Mouse (Mus musculus) heart, embryonic 16.5 days (tissue): ENCODE measurements at regions not wholly inside any gene's neighbourhood (a gene's known extent, or its start where the extent isn't known, plus 50 kb on each side); places are given as distances from the start of the nearest gene placed in this dataset.

ENCODE experiments used
- ATAC-seq: fragments of 200-750 bp; cut with Nextera tagmentation; replicated peaks from 2 replicates; pipeline ENCODE4 v1.8.0; 2017; ENCODE audit warnings: moderate number of reproducible peaks; ENCODE audit not compliant: insufficient read depth, low FRiP score; ENCODE audit errors: extremely low read depth
- H3K27ac ChIP-seq: fragments of 300-500 bp; sonication (generic); 2 replicates; pipeline ENCODE4 v1.5.1; 2014; ENCODE audit warnings: mild to moderate bottlenecking, low read length, control low read depth, moderate library complexity
- H3K27me3 ChIP-seq: fragments of 300-500 bp; sonication (generic); 2 replicates; pipeline ENCODE4 v1.6.1; 2014; ENCODE audit warnings: low read length, mixed read lengths; ENCODE audit not compliant: control insufficient read depth, insufficient read depth
- H3K36me3 ChIP-seq: fragments of 300-500 bp; sonication (generic); 2 replicates; pipeline ENCODE4 v1.6.1; 2014; ENCODE audit not compliant: control insufficient read depth, insufficient read depth
- H3K4me1 ChIP-seq: fragments of 300-500 bp; sonication (generic); 2 replicates; pipeline ENCODE4 v1.6.1; 2014; ENCODE audit warnings: low read length, mixed read lengths; ENCODE audit not compliant: control insufficient read depth, insufficient read depth
- H3K4me2 ChIP-seq: fragments of 300-500 bp; sonication (generic); 2 replicates; pipeline ENCODE4 v1.6.1; 2014; ENCODE audit warnings: low read depth, mild to moderate bottlenecking, control low read depth, low read length
- H3K4me3 ChIP-seq: fragments of 300-500 bp; sonication (generic); 2 replicates; pipeline ENCODE4 v1.5.1; 2014; ENCODE audit warnings: mild to moderate bottlenecking, control low read depth, low read length
- H3K9ac ChIP-seq: fragments of 300-500 bp; sonication (generic); 2 replicates; pipeline ENCODE4 v1.6.1; 2014; ENCODE audit warnings: low read length, control low read depth
- H3K9me3 ChIP-seq: fragments of 300-500 bp; sonication (generic); replicated peaks from 2 replicates; pipeline ENCODE4 v1.6.1; 2016; ENCODE audit warnings: low read length; ENCODE audit not compliant: control insufficient read depth
- WGBS: fragments of 180-500 bp; shearing (Covaris S2); extraction: QIAGEN DNeasy Blood & Tissue Kit; methylation state at CpG from one replicate; pipeline ENCODE4 v1.1.7; 2014; 5-methylcytosine and 5-hydroxymethylcytosine counted together

- no peaks in the 10 kb centered on the region for H3K36me3 ChIP-seq
- H3K4me3 ChIP-seq, result no peak overlapping the region
- H3K9me3 ChIP-seq, result no peaks in the 10 kb centered on the region
- WGBS, result 69% methylated on average over 4 of the region's 4 CpGs
- H3K9ac ChIP-seq, result no peak overlapping the region
- no peak overlapping the region for H3K27ac ChIP-seq
- H3K4me2 ChIP-seq, result no peak overlapping the region
- H3K27me3 ChIP-seq, result no peaks in the 10 kb centered on the region
- peaks cover 6% of the 10 kb centered on the region; the same call in 1 of the 2 replicates for H3K4me1 ChIP-seq
- no peak for ATAC-seq
Measured at GRCm38 (mm10) chr11:18070586-18071306, 117.1 kb upstream of the Etaa1 start.

GRCm38 (mm10) chr11:18070032-18070374 is 116.3 kb upstream of the Etaa1 start:
- H3K36me3 ChIP-seq, result no peaks in the 10 kb centered on the region
- no peak overlapping the region for H3K4me3 ChIP-seq
- no peaks in the 10 kb centered on the region for H3K9me3 ChIP-seq
- H3K4me1 ChIP-seq, result peaks cover 6% of the 10 kb centered on the region; the same call in 1 of the 2 replicates
- no peaks in the 10 kb centered on the region for H3K27me3 ChIP-seq
- no peak overlapping the region for H3K27ac ChIP-seq
- ATAC-seq, result no peak
- H3K9ac ChIP-seq, result no peak overlapping the region
- H3K4me2 ChIP-seq, result no peak overlapping the region
- 59% methylated on average over 8 of the region's 8 CpGs for WGBS

- H3K27ac ChIP-seq, result no peak overlapping the region
- ATAC-seq, result no peak
- H3K4me1 ChIP-seq, result peaks cover 6% of the 10 kb centered on the region; the same call in 1 of the 2 replicates
- H3K9me3 ChIP-seq, result no peaks in the 10 kb centered on the region
- H3K4me3 ChIP-seq, result no peak overlapping the region
- H3K9ac ChIP-seq, result no peak overlapping the region
- H3K4me2 ChIP-seq, result no peak overlapping the region
- H3K36me3 ChIP-seq, result no peaks in the 10 kb centered on the region
- no peaks in the 10 kb centered on the region for H3K27me3 ChIP-seq
- WGBS, result 49% methylated on average over 7 of the region's 7 CpGs
Measured at GRCm38 (mm10) chr11:18069348-18070031, 115.8 kb upstream of the Etaa1 start.

GRCm38 (mm10) chr11:18068085-18068484 is 114.4 kb upstream of the Etaa1 start:
- Histone ChIP-seq H3K4me2 (no peak overlapping the region), H3K4me3 (no peak overlapping the region), H3K9me3 (no peaks in the 10 kb centered on the region), H3K36me3 (no peaks in the 10 kb centered on the region), H3K4me1 (peaks cover 6% of the 10 kb centered on the region; the same call in 1 of the 2 replicates), H3K27me3 (no peaks in the 10 kb centered on the region), H3K9ac (no peak overlapping the region), H3K27ac (peak overlapping the region; percentile 27; the same call in 1 of the 2 replicates)
- ATAC-seq, result no peak
- 42% methylated on average over 2 of the region's 2 CpGs for WGBS

- Histone ChIP-seq H3K27me3 (no peaks in the 10 kb centered on the region), H3K27ac (peak overlapping the region; percentile 27; the same call in 1 of the 2 replicates), H3K9me3 (no peaks in the 10 kb centered on the region), H3K4me1 (peaks cover 6% of the 10 kb centered on the region; the same call in 1 of the 2 replicates), H3K36me3 (no peaks in the 10 kb centered on the region), H3K9ac (no peak overlapping the region), H3K4me2 (no peak overlapping the region), H3K4me3 (no peak overlapping the region)
- WGBS, result 20% methylated on average over 3 of the region's 3 CpGs
- no peak for ATAC-seq
Measured at GRCm38 (mm10) chr11:18067676-18068075, 114.0 kb upstream of the Etaa1 start.

- Histone ChIP-seq H3K9ac (no peak overlapping the region), H3K9me3 (no peaks in the 10 kb centered on the region), H3K4me2 (no peak overlapping the region), H3K4me1 (no peaks in the 10 kb centered on the region), H3K27ac (no peak overlapping the region), H3K4me3 (no peak overlapping the region), H3K27me3 (no peaks in the 10 kb centered on the region), H3K36me3 (no peaks in the 10 kb centered on the region)
- ATAC-seq, result no peak
- 75% methylated on average over 1 of the region's 1 CpGs for WGBS
Measured at GRCm38 (mm10) chr11:18041589-18041988, 87.9 kb upstream of the Etaa1 start.

GRCm38 (mm10) chr11:18031049-18031448 is 77.4 kb upstream of the Etaa1 start:
- 78% methylated on average over 4 of the region's 4 CpGs for WGBS
- Histone ChIP-seq H3K4me1 (no peaks in the 10 kb centered on the region), H3K9me3 (no peaks in the 10 kb centered on the region), H3K9ac (no peak overlapping the region), H3K4me2 (no peak overlapping the region), H3K4me3 (no peak overlapping the region), H3K36me3 (no peaks in the 10 kb centered on the region), H3K27ac (no peak overlapping the region), H3K27me3 (no peaks in the 10 kb centered on the region)
- ATAC-seq, result no peak

- Histone ChIP-seq H3K9ac (no peak overlapping the region), H3K4me2 (no peak overlapping the region), H3K9me3 (no peaks in the 10 kb centered on the region), H3K36me3 (no peaks in the 10 kb centered on the region), H3K4me1 (no peaks in the 10 kb centered on the region), H3K4me3 (no peak overlapping the region), H3K27me3 (no peaks in the 10 kb centered on the region), H3K27ac (no peak overlapping the region)
- WGBS, result 74% methylated on average over 4 of the region's 4 CpGs
- ATAC-seq, result no peak
Measured at GRCm38 (mm10) chr11:18022065-18022464, 68.4 kb upstream of the Etaa1 start.

- Histone ChIP-seq H3K9me3 (no peaks in the 10 kb centered on the region), H3K27ac (no peak overlapping the region), H3K27me3 (no peaks in the 10 kb centered on the region), H3K4me1 (0 out of 2 replicates have a peak, but pooled peaks cover 2% of the 10 kb centered on the region), H3K36me3 (no peaks in the 10 kb centered on the region), H3K4me3 (no peak overlapping the region), H3K4me2 (no peak overlapping the region), H3K9ac (no peak overlapping the region)
- ATAC-seq, result no peak
- WGBS, result 54% methylated on average over 4 of the region's 4 CpGs
Measured at GRCm38 (mm10) chr11:18015239-18015638, 61.6 kb upstream of the Etaa1 start.
